Mouse (Mus musculus): ENCODE data around the gene Gm21858.
"Not testable (repeated sequence)": the region's sequence is repeated elsewhere in the genome, so short reads cannot be mapped to it uniquely, and the experiment has no call there.

The Gm21858 gene

GRCm38 (mm10) chrY:55731456-55731855, at the start of gene Gm21858:
Gene Gm21858 (plus strand): TSS chrY:55731756.
- not testable (repeated sequence) for DNase-seq (ENCODE audit: low spot score in 2 of 2)

All from right cerebral cortex, postnatal 36 days (tissue).